In the genomic region with DNA sequence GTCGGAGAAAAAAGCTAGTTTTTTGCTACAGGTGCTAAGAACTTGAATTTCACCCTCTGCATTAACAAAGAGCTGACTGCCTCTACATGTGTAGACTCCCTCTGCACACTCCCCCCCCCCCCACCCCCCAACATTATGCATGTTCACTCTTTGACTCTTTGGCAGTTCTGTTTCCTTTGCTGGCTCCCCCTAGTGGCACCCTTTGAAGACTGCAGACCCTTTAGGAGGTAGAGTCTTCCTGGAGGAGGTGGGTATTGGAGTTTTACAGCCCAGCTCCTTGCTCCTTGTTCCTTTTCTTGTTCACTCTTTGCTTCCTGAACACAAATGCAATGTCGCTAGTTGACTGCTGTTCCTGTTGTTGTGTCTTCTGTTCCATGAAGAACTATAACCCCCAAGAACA, we compare ENCODE assay signal across 9 mouse cellular contexts.
A peak's percentile ranks its signal among the peaks of the same experiment; 100 is the strongest.
DNase-seq lines count a peak whose midpoint lies in the region; ATAC-seq and TF ChIP-seq lines count a peak whose summit lies in the region.
"Had no signal": no experiment of that assay in that cellular context is flagged by ENCODE, and none has a peak within 500 bp of the region (broad histone marks: within the 10 kb centered on the region; RNA-seq: fewer than 3 reads in every experiment).

No protein-coding gene starts in this region.

- peak; percentile 47; the same call in 1 of the 2 replicates for TF ChIP-seq CTCF in kidney, postnatal 0 days (IDR thresholded peaks at IDR 0.05; ENCODE audit: low read depth)

- no peak for ATAC-seq in kidney, postnatal 0 days (replicated peaks; ENCODE audit: low FRiP score, low read depth)
- ATAC-seq in embryonic facial prominence, embryonic 11.5 days (replicated peaks; ENCODE audit: insufficient number of reproducible peaks, low FRiP score, low TSS enrichment, low read depth): no peak

- no peaks in the 10 kb centered on the region for H3K27me3 ChIP-seq in kidney, postnatal 0 days (ENCODE audit: insufficient read depth, low read length)
- H3K27me3 ChIP-seq in embryonic facial prominence, embryonic 11.5 days (ENCODE audit: control insufficient read depth, insufficient read depth, low read length): no peaks in the 10 kb centered on the region
- H3K27me3 ChIP-seq: neural tube, embryonic 13.5 days had no signal

- no peak overlapping the region for H3K9ac ChIP-seq in kidney, postnatal 0 days (ENCODE audit: low read depth, low read length)
- no peak overlapping the region for H3K9ac ChIP-seq in embryonic facial prominence, embryonic 11.5 days (replicated peaks; ENCODE audit: low read length)
- H3K9ac ChIP-seq: neural tube, embryonic 13.5 days had no signal

- WGBS in kidney, postnatal 0 days: 87% methylated on average over 2 of the region's 2 CpGs
- 74% methylated on average over 2 of the region's 2 CpGs for WGBS in embryonic facial prominence, embryonic 11.5 days

- H3K4me3 ChIP-seq in kidney, postnatal 0 days (replicated peaks; ENCODE audit: low read depth, low read length): no peak overlapping the region
- H3K4me3 ChIP-seq in embryonic facial prominence, embryonic 11.5 days (ENCODE audit: low read depth, low read length): no peak overlapping the region
- H3K4me3 ChIP-seq: neural tube, embryonic 13.5 days had no signal

- H3K4me2 ChIP-seq in kidney, postnatal 0 days (ENCODE audit: low read length): no peak overlapping the region
- H3K4me2 ChIP-seq in embryonic facial prominence, embryonic 11.5 days (ENCODE audit: low read depth, low read length): no peak overlapping the region
- H3K4me2 ChIP-seq: neural tube, embryonic 13.5 days had no signal

- DNase-seq in kidney, postnatal 0 days (ENCODE audit: low spot score): no peak
- no peak for DNase-seq in kidney, adult 11 months
- DNase-seq in MEL-GATA-1-ER (ENCODE audit: extremely low read depth, low read depth): peak; percentile 10
- DNase-seq in embryonic facial prominence, embryonic 11.5 days (ENCODE audit: low spot score): peak; percentile 34
- DNase-seq in spleen, postnatal 4 days (ENCODE audit: low spot score in 2 of 2): peak; percentile 23 to 68
- no peak for DNase-seq in left cerebral cortex, adult 9 months (ENCODE audit: low spot score in 2 of 2)
- no peak for DNase-seq in ovary, postnatal 36 days (ENCODE audit: low spot score)
- no peak for DNase-seq in layer of hippocampus, postnatal 25 days (ENCODE audit: extremely low spot score in 1 of 2, low spot score in 1 of 2)

- H3K4me1 ChIP-seq in kidney, postnatal 0 days (replicated peaks; ENCODE audit: insufficient read depth, low read length): no peaks in the 10 kb centered on the region
- no peaks in the 10 kb centered on the region for H3K4me1 ChIP-seq in embryonic facial prominence, embryonic 11.5 days (ENCODE audit: control insufficient read depth, insufficient read depth, low read length)
- H3K4me1 ChIP-seq: neural tube, embryonic 13.5 days had no signal

- no peaks in the 10 kb centered on the region for H3K36me3 ChIP-seq in kidney, postnatal 0 days (ENCODE audit: insufficient read depth, low read length)
- no peaks in the 10 kb centered on the region for H3K36me3 ChIP-seq in embryonic facial prominence, embryonic 11.5 days (replicated peaks; ENCODE audit: control insufficient read depth, insufficient read depth, low read depth, low read length)
- H3K36me3 ChIP-seq: neural tube, embryonic 13.5 days had no signal

- no peaks in the 10 kb centered on the region for H3K9me3 ChIP-seq in kidney, postnatal 0 days (replicated peaks; ENCODE audit: low read length)
- H3K9me3 ChIP-seq in embryonic facial prominence, embryonic 11.5 days (replicated peaks; ENCODE audit: control insufficient read depth, low read length): no peaks in the 10 kb centered on the region
- H3K9me3 ChIP-seq: neural tube, embryonic 13.5 days had no signal

- no peak overlapping the region for H3K27ac ChIP-seq in kidney, postnatal 0 days
- H3K27ac ChIP-seq in embryonic facial prominence, embryonic 11.5 days (replicated peaks; ENCODE audit: low read depth, low read length): no peak overlapping the region
- H3K27ac ChIP-seq: neural tube, embryonic 13.5 days had no signal

Comparison
In these comparisons a context has a peak if more than half of its experiments do, and no peak if none do; other contexts are left out.
1. DNase-seq: peak in MEL-GATA-1-ER (single experiment), embryonic facial prominence, embryonic 11.5 days (single experiment) and spleen, postnatal 4 days (2 of 2); none in kidney, postnatal 0 days (single experiment), kidney, adult 11 months (single experiment), left cerebral cortex, adult 9 months (0 of 2), ovary, postnatal 36 days (single experiment) and layer of hippocampus, postnatal 25 days (0 of 2).